ENCODE assay signal across 27 mouse cellular contexts in genomic region chr5:31884962-31885361, GRCm38 (mm10).
DNase-seq lines count a peak whose midpoint lies in the region; ATAC-seq and TF ChIP-seq lines count a peak whose summit lies in the region.
"Had no signal": no experiment of that assay in that cellular context is flagged by ENCODE, and none has a peak within 500 bp of the region (broad histone marks: within the 10 kb centered on the region; RNA-seq: fewer than 3 reads in every experiment).

No protein-coding gene starts in this region.

- H3K9me3 ChIP-seq in liver, postnatal 0 days (ENCODE audit: low read length) = no peaks in the 10 kb centered on the region
- no peaks in the 10 kb centered on the region for H3K9me3 ChIP-seq in liver, embryonic 12.5 days (replicated peaks)
- H3K9me3 ChIP-seq in stomach, embryonic 14.5 days (ENCODE audit: control insufficient read depth, low read depth, low read length) = no peaks in the 10 kb centered on the region
- no peaks in the 10 kb centered on the region for H3K9me3 ChIP-seq in stomach, postnatal 0 days (ENCODE audit: control insufficient read depth, low read length)
- H3K9me3 ChIP-seq in heart, embryonic 12.5 days (replicated peaks) = no peaks in the 10 kb centered on the region
- H3K9me3 ChIP-seq: forebrain, embryonic 10.5 days; forebrain, embryonic 13.5 days; G1E; heart, embryonic 15.5 days; hindbrain, embryonic 10.5 days had no signal

- no peak for DNase-seq in liver, postnatal 0 days
- DNase-seq in stomach, postnatal 0 days (ENCODE audit: low spot score) = no peak
- DNase-seq in urinary bladder, adult 2 months (ENCODE audit: low spot score) = no peak
- DNase-seq: adrenal gland, postnatal 10 days; adrenal gland, postnatal 36 days; B cell, adult 2 months; cerebellum, adult 18-20 months; cerebellum, adult 9-10 months; cerebellum, postnatal 14 days; gastrocnemius, postnatal 10 days; gastrocnemius, postnatal 36 days; heart, postnatal 10 days; heart, postnatal 36 days had no signal

- no peak overlapping the region for H3K4me3 ChIP-seq in liver, postnatal 0 days (ENCODE audit: low read depth, low read length)
- H3K4me3 ChIP-seq in liver, embryonic 12.5 days = no peak overlapping the region
- no peak overlapping the region for H3K4me3 ChIP-seq in stomach, embryonic 14.5 days (ENCODE audit: low read depth, low read length)
- H3K4me3 ChIP-seq in stomach, postnatal 0 days (ENCODE audit: low read depth, low read length) = no peak overlapping the region
- H3K4me3 ChIP-seq in heart, embryonic 12.5 days = no peak overlapping the region
- H3K4me3 ChIP-seq: forebrain, embryonic 10.5 days; forebrain, embryonic 13.5 days; heart, embryonic 15.5 days; hindbrain, embryonic 10.5 days had no signal

- no peak overlapping the region for H3K9ac ChIP-seq in liver, postnatal 0 days (replicated peaks)
- no peak overlapping the region for H3K9ac ChIP-seq in liver, embryonic 12.5 days
- H3K9ac ChIP-seq in stomach, embryonic 14.5 days (replicated peaks; ENCODE audit: low read depth, low read length) = no peak overlapping the region
- H3K9ac ChIP-seq in stomach, postnatal 0 days (ENCODE audit: low read length) = no peak overlapping the region
- no peak overlapping the region for H3K9ac ChIP-seq in heart, embryonic 12.5 days
- H3K9ac ChIP-seq: forebrain, embryonic 13.5 days; heart, embryonic 15.5 days; hindbrain, embryonic 14.5 days had no signal

- no peaks in the 10 kb centered on the region for H3K27me3 ChIP-seq in liver, postnatal 0 days (ENCODE audit: insufficient read depth, low read length)
- no peaks in the 10 kb centered on the region for H3K27me3 ChIP-seq in liver, embryonic 12.5 days (replicated peaks)
- H3K27me3 ChIP-seq in stomach, embryonic 14.5 days (ENCODE audit: control insufficient read depth, insufficient read depth, low read length) = no peaks in the 10 kb centered on the region
- no peaks in the 10 kb centered on the region for H3K27me3 ChIP-seq in stomach, postnatal 0 days (ENCODE audit: control insufficient read depth, insufficient read depth, low read length)
- H3K27me3 ChIP-seq in heart, embryonic 12.5 days (replicated peaks) = no peaks in the 10 kb centered on the region
- H3K27me3 ChIP-seq: CH12.LX; forebrain, embryonic 13.5 days; heart, embryonic 15.5 days; Patski had no signal

- 53% methylated on average over 4 of the region's 4 CpGs for WGBS in liver, postnatal 0 days (ENCODE audit: insufficient replicate concordance)
- 73% methylated on average over 4 of the region's 4 CpGs for WGBS in liver, embryonic 12.5 days (ENCODE audit: insufficient replicate concordance)
- 48% methylated on average over 4 of the region's 4 CpGs for WGBS in stomach, embryonic 14.5 days
- WGBS in stomach, postnatal 0 days = 41% methylated on average over 4 of the region's 4 CpGs
- 84% methylated on average over 4 of the region's 4 CpGs for WGBS in heart, embryonic 12.5 days

- peak; percentile 57 for ATAC-seq in liver, postnatal 0 days
- no peak for ATAC-seq in liver, embryonic 12.5 days
- no peak for ATAC-seq in stomach, embryonic 14.5 days (ENCODE audit: insufficient number of reproducible peaks, insufficient read depth, low FRiP score, low read depth)
- peak; percentile 68; the same call in 1 of the 2 replicates for ATAC-seq in stomach, postnatal 0 days (ENCODE audit: low FRiP score, low TSS enrichment)
- ATAC-seq in heart, embryonic 12.5 days (ENCODE audit: insufficient number of reproducible peaks, low FRiP score) = no peak
- ATAC-seq: forebrain, embryonic 13.5 days; forebrain, embryonic 16.5 days; hindbrain, postnatal 0 days; Patski had no signal

- no peaks in the 10 kb centered on the region for H3K36me3 ChIP-seq in liver, postnatal 0 days (replicated peaks; ENCODE audit: insufficient read depth, low read length)
- no peaks in the 10 kb centered on the region for H3K36me3 ChIP-seq in liver, embryonic 12.5 days
- no peaks in the 10 kb centered on the region for H3K36me3 ChIP-seq in stomach, embryonic 14.5 days (ENCODE audit: control insufficient read depth, insufficient read depth, low read length)
- H3K36me3 ChIP-seq in stomach, postnatal 0 days (ENCODE audit: control insufficient read depth, insufficient read depth, low read length) = no peaks in the 10 kb centered on the region
- H3K36me3 ChIP-seq in heart, embryonic 12.5 days = no peaks in the 10 kb centered on the region
- H3K36me3 ChIP-seq: forebrain, embryonic 10.5 days; heart, embryonic 15.5 days; hindbrain, embryonic 10.5 days had no signal

- H3K4me1 ChIP-seq in liver, postnatal 0 days (ENCODE audit: insufficient read depth) = peaks cover 8% of the 10 kb centered on the region
- no peaks in the 10 kb centered on the region for H3K4me1 ChIP-seq in liver, embryonic 12.5 days
- H3K4me1 ChIP-seq in stomach, embryonic 14.5 days (ENCODE audit: control insufficient read depth, insufficient read depth, low read length) = peaks cover 3% of the 10 kb centered on the region; the same call in 1 of the 2 replicates
- peaks cover 6% of the 10 kb centered on the region; the same call in 1 of the 2 replicates for H3K4me1 ChIP-seq in stomach, postnatal 0 days (replicated peaks; ENCODE audit: control insufficient read depth, insufficient read depth)
- no peaks in the 10 kb centered on the region for H3K4me1 ChIP-seq in heart, embryonic 12.5 days (replicated peaks)
- H3K4me1 ChIP-seq: forebrain, embryonic 10.5 days; forebrain, embryonic 13.5 days; hindbrain, embryonic 10.5 days had no signal

- no peak for TF ChIP-seq CTCF in liver, postnatal 0 days (IDR thresholded peaks at IDR 0.05; ENCODE audit: low read depth)
- no peak for TF ChIP-seq CTCF in stomach, postnatal 0 days (IDR thresholded peaks at IDR 0.05; ENCODE audit: low read depth)

- TF ChIP-seq EP300 in liver, postnatal 0 days (IDR thresholded peaks at IDR 0.05; ENCODE audit: low read depth) = no peak
- no peak for TF ChIP-seq EP300 in stomach, postnatal 0 days (optimal IDR thresholded peaks at IDR 0.05)

- H3K4me2 ChIP-seq in liver, postnatal 0 days (ENCODE audit: low read depth, low read length) = no peak overlapping the region
- no peak overlapping the region for H3K4me2 ChIP-seq in liver, embryonic 12.5 days
- no peak overlapping the region for H3K4me2 ChIP-seq in stomach, embryonic 14.5 days (replicated peaks; ENCODE audit: low read depth, low read length)
- H3K4me2 ChIP-seq in stomach, postnatal 0 days (replicated peaks; ENCODE audit: low read depth) = no peak overlapping the region
- no peak overlapping the region for H3K4me2 ChIP-seq in heart, embryonic 12.5 days
- H3K4me2 ChIP-seq: forebrain, embryonic 13.5 days; heart, embryonic 11.5 days; heart, embryonic 15.5 days; hindbrain, embryonic 14.5 days had no signal

- peak overlapping the region; percentile 22; the same call in 1 of the 2 replicates for H3K27ac ChIP-seq in liver, postnatal 0 days (ENCODE audit: low read depth)
- no peak overlapping the region for H3K27ac ChIP-seq in liver, embryonic 12.5 days
- H3K27ac ChIP-seq in stomach, embryonic 14.5 days (ENCODE audit: low read length) = peak overlapping the region; percentile 59; the same call in 1 of the 2 replicates
- H3K27ac ChIP-seq in stomach, postnatal 0 days (replicated peaks) = no peak overlapping the region
- no peak overlapping the region for H3K27ac ChIP-seq in heart, embryonic 12.5 days (ENCODE audit: poor library complexity, severe bottlenecking)
- H3K27ac ChIP-seq: forebrain, embryonic 10.5 days; forebrain, embryonic 13.5 days; heart, embryonic 15.5 days; hindbrain, embryonic 10.5 days; hindbrain, embryonic 14.5 days; hindbrain, postnatal 0 days had no signal

Comparison
In these comparisons a context has a peak if more than half of its experiments do, and no peak if none do; other contexts are left out.
1. ATAC-seq: peak in liver, postnatal 0 days (single experiment) and stomach, postnatal 0 days (single experiment); none in liver, embryonic 12.5 days (single experiment), stomach, embryonic 14.5 days (single experiment) and heart, embryonic 12.5 days (single experiment).
2. H3K27ac ChIP-seq: peak in liver, postnatal 0 days (single experiment) and stomach, embryonic 14.5 days (single experiment); none in liver, embryonic 12.5 days (single experiment), stomach, postnatal 0 days (single experiment) and heart, embryonic 12.5 days (single experiment).